Mouse (Mus musculus): ENCODE results near the gene Olfr402. TPM values are rescaled to one million over a fixed set of nuclear protein-coding genes. Genes with fewer than 3 reads are reported as not detected.

Gene Olfr402
- not detected in 2 replicates for total RNA-seq (2012; rRNA removed)
- not detected for polyA plus RNA-seq (2012; ENCODE audit: insufficient read depth in 1 of 2, insufficient read length in 2 of 2, low read depth in 1 of 2, low replicate concordance in 2 of 2, missing spikeins in 1 of 2)

- Histone ChIP-seq H3K27ac (ENCODE audit: control insufficient read depth, low read depth, low read length) (no peak within 1 kb of the TSS), H3K9me3 (replicated peaks; ENCODE audit: insufficient read depth, low read length) (no peaks in the 10 kb centered on the region), H3K4me1 (ENCODE audit: control insufficient read depth in 1 of 2, insufficient read depth in 2 of 2, low read length in 2 of 2) (no peaks in the 10 kb centered on the region), H3K9ac (ENCODE audit: control insufficient read depth, low read depth, low read length, poor library complexity, severe bottlenecking) (no peak within 1 kb of the TSS), H3K36me3 (ENCODE audit: control insufficient read depth in 1 of 2, insufficient read depth in 2 of 2, low read length in 2 of 2) (no peaks in the 10 kb centered on the region), H3K4me3 (ENCODE audit: control insufficient read depth in 1 of 2, insufficient read depth in 1 of 2, low read depth in 2 of 2, low read length in 2 of 2) (no peak within 1 kb of the TSS), H3K79me2 (ENCODE audit: control insufficient read depth, insufficient read depth, low read length, poor library complexity) (no peaks in the 10 kb centered on the region), H3K27me3 (ENCODE audit: control insufficient read depth in 1 of 2, insufficient read depth in 2 of 2, low read length in 2 of 2) (no peaks in the 10 kb centered on the region)
- DNase-seq (ENCODE audit: low read depth, low spot score), result no peak
- no peak for TF ChIP-seq MAX (IDR thresholded peaks at IDR 0.05; ENCODE audit: low read length)
- no peak for TF ChIP-seq ETS1 (IDR thresholded peaks at IDR 0.05; ENCODE audit: low read depth, low read length)
- no peak for TF ChIP-seq MYB (IDR thresholded peaks at IDR 0.05; ENCODE audit: low read depth, low read length)
- no peak for TF ChIP-seq USF1 (IDR thresholded peaks at IDR 0.05; ENCODE audit: low read depth, low read length)
- no peak for TF ChIP-seq MYC (IDR thresholded peaks at IDR 0.05; ENCODE audit: low read depth, low read length)
- no peak for TF ChIP-seq MAZ (IDR thresholded peaks at IDR 0.05; ENCODE audit: low read depth, low read length)
- TF ChIP-seq EP300 (IDR thresholded peaks at IDR 0.05; ENCODE audit: low read depth in 1 of 2, low read length in 2 of 2), result no peak
- TF ChIP-seq POLR2AphosphoS2 (IDR thresholded peaks at IDR 0.05; ENCODE audit: low read length), result no peak
- no peak for TF ChIP-seq GABPA (IDR thresholded peaks at IDR 0.05; ENCODE audit: low read depth, low read length)
- TF ChIP-seq HCFC1 (IDR thresholded peaks at IDR 0.05; ENCODE audit: low read depth, low read length), result no peak
These were observed at the start of gene Olfr402 for GRCm38 (mm10) chr11:74153229-74153628. Gene Olfr402 (plus strand): TSS chr11:74153529.

GRCm38 (mm10) chr11:74105066-74105465 is 48.3 kb upstream of the Olfr402 start:
- Histone ChIP-seq H3K27ac (ENCODE audit: control insufficient read depth, low read depth, low read length) (no peak overlapping the region), H3K79me2 (ENCODE audit: control insufficient read depth, insufficient read depth, low read length, poor library complexity) (no peaks in the 10 kb centered on the region), H3K9ac (ENCODE audit: control insufficient read depth, low read depth, low read length, poor library complexity, severe bottlenecking) (no peak overlapping the region), H3K36me3 (ENCODE audit: control insufficient read depth in 1 of 2, insufficient read depth in 2 of 2, low read length in 2 of 2) (no peaks in the 10 kb centered on the region), H3K4me1 (ENCODE audit: control insufficient read depth in 1 of 2, insufficient read depth in 2 of 2, low read length in 2 of 2) (no peaks in the 10 kb centered on the region; a peak in 1 of 4 replicates), H3K4me3 (ENCODE audit: control insufficient read depth in 1 of 2, insufficient read depth in 1 of 2, low read depth in 2 of 2, low read length in 2 of 2) (no peak overlapping the region), H3K27me3 (ENCODE audit: control insufficient read depth in 1 of 2, insufficient read depth in 2 of 2, low read length in 2 of 2) (no peaks in the 10 kb centered on the region), H3K9me3 (replicated peaks; ENCODE audit: insufficient read depth, low read length) (no peaks in the 10 kb centered on the region)
- no peak for DNase-seq (ENCODE audit: low read depth, low spot score)
- TF ChIP-seq CTCF (IDR thresholded peaks at IDR 0.05 in 2 of 3, conservative IDR thresholded peaks at IDR 0.05 in 1 of 3; ENCODE audit: control insufficient read depth in 1 of 3, insufficient read depth in 1 of 3, low read depth in 2 of 3, low read length in 3 of 3, poor library complexity in 1 of 3, severe bottlenecking in 1 of 3) (no peak), MEF2A (IDR thresholded peaks at IDR 0.05; ENCODE audit: extremely low read depth, insufficient replicate concordance, low read depth, low read length, poor library complexity, severe bottlenecking) (no peak), MAFK (IDR thresholded peaks at IDR 0.05; ENCODE audit: borderline replicate concordance, low read depth, low read length) (no peak), NRF1 (IDR thresholded peaks at IDR 0.05; ENCODE audit: insufficient read depth, low read depth, low read length, poor library complexity, severe bottlenecking) (no peak), USF2 (IDR thresholded peaks at IDR 0.05; ENCODE audit: borderline replicate concordance in 1 of 2, insufficient read depth in 1 of 2, low read depth in 1 of 2, low read length in 2 of 2) (no peak), MXI1 (IDR thresholded peaks at IDR 0.05; ENCODE audit: low read depth, low read length) (no peak), RAD21 (IDR thresholded peaks at IDR 0.05; ENCODE audit: low read depth, low read length) (no peak), JUND (IDR thresholded peaks at IDR 0.05; ENCODE audit: low read depth, low read length) (no peak), NELFE (IDR thresholded peaks at IDR 0.05; ENCODE audit: low read depth, low read length) (no peak), EP300 (IDR thresholded peaks at IDR 0.05; ENCODE audit: low read depth in 1 of 2, low read length in 2 of 2) (no peak), MAX (IDR thresholded peaks at IDR 0.05; ENCODE audit: low read length) (no peak), USF1 (IDR thresholded peaks at IDR 0.05; ENCODE audit: low read depth, low read length) (no peak), E2F4 (IDR thresholded peaks at IDR 0.05; ENCODE audit: borderline replicate concordance, low read depth, low read length) (no peak), ZMIZ1 (IDR thresholded peaks at IDR 0.05; ENCODE audit: low read depth, low read length) (no peak), BHLHE40 (IDR thresholded peaks at IDR 0.05; ENCODE audit: borderline replicate concordance, low read depth, low read length) (no peak), POLR2AphosphoS2 (IDR thresholded peaks at IDR 0.05; ENCODE audit: low read length) (no peak), TAL1 (IDR thresholded peaks at IDR 0.05; ENCODE audit: low read length) (no peak)
